Mouse (Mus musculus) gastrocnemius, adult 8-10 months (tissue): ENCODE results near the gene Olfr328. TPM values are rescaled to one million over a fixed set of nuclear protein-coding genes. Genes with fewer than 3 reads are reported as not detected.
"Not testable (repeated sequence)": the region's sequence is repeated elsewhere in the genome, so short reads cannot be mapped to it uniquely, and the experiment has no call there.

Experiments
- DNase-seq, 2 experiments: peaks; one replicate each; pipeline ENCODE4 v3.0.0; 2022; ENCODE audit warnings: low spot score in 2 of 2
- total RNA-seq, 4 experiments: library from RNA; stranded (reverse); gene quantifications; 2 replicates each; pipeline ENCODE4 v1.2.4; 2022

The Olfr328 gene
- total RNA-seq, result not detected

DNA sequence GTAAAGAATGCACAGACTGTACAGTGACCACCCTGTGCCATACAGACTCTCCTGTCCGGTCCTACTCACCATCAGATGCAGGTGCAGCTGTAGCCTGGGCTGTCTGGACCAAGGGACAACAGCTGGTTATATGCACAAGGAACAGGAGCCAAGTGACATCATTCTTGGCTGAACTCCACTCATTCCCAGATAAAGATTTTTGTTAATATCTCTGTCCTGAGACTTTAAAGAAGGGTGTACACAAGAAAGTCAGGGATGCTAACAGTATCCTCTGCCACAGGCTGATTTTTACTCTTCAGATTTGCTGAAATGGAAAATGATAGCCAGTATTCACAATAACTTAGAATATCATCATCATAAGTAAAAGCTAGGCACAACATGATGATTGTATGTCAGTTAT is at the start of gene Olfr328:
TSS of gene Olfr328 (minus strand) at position 101 of the 400 bp plus-strand sequence.
- DNase-seq, result no peak

DNA sequence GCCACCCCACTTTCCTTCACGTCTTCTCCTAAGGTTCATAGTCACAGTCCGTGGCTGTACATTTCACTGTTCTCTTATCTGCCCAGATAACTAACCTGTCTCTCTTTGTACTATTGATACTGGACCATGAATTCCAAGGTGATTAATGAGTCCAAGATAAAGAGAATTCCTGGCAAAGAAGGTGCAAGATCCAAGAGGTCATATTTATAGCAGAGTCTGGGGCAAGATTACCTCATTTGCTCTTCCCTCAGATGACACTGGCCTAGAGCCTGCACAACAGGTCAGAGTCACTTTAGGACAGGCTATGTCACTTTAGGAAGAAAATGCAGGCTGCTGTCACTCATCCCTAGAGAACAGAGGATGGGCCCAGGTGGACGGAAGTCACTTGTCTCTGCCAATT is 49.8 kb upstream of the Olfr328 start:
- DNase-seq, result no peak

DNA sequence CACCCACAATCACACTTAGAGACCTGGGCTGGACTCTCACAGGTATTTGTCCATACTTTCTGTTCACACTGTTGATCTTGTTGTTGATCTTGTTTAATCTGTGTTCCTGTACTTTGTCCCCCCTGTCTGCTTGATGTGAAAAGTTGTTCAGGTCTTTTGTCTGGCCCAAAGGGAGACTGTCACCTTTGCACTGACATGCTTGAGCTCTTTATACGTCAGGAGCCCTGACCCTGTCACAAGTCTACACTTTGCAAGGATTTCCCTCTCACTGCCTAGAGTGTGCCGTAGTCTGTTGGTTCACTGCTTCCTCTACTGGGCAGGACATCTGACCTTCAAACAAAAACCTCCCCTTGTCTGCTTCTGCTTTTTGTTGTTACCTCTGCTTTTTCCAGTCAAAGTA is 49.3 kb upstream of the Olfr328 start:
- no peak for DNase-seq

GRCm38 (mm10) chr11:58602800-58603560 is 47.5 kb upstream of the Olfr328 start:
- DNase-seq, result no peak

DNA sequence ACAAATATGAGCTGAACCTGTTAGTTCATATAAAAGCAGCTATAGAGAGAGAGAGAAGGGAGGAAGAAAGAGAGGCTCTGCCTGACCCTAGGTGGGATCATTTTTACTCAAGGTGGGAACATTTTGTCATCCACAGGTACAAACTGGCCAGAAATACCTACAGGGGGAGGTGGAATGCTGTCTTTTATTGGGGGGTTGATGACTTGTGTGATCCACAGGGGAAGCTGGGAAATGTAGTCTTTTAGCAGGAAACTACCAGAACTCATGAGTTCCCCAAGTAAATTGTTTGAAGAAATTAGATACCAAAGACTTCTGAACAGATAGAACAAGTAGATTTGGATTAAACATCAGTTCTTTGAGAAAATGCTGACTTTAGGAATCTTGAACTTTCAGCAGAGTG is 46.6 kb upstream of the Olfr328 start:
- DNase-seq, result no peak

DNA sequence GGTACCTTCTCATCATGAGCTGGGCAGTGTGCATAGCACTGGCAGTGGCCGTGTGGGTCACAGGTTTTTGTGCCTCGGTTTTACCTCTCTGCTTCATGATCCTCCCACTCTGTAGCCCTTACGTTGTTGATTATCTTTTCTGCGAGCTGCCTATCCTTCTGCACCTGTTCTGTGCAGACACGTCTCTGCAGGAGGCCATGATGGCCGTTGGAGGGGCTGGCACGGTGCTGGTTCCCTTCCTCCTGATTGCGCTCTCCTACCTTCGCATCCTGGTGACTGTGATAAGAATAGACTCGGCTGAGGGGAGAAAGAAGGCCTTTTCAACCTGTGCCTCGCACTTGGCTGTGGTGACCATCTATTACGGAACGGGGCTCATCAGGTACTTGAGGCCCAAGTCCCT is 42.4 kb upstream of the Olfr328 start:
- no peak for DNase-seq

GRCm38 (mm10) chr11:58594814-58595213 is 39.4 kb upstream of the Olfr328 start, which contains the start of gene Olfr324:
Olfr324 (plus strand) TSS chr11:58595114.
- no peak for DNase-seq

GRCm38 (mm10) chr11:58588620-58589250 is 33.3 kb upstream of the Olfr328 start:
- no peak for DNase-seq

DNA sequence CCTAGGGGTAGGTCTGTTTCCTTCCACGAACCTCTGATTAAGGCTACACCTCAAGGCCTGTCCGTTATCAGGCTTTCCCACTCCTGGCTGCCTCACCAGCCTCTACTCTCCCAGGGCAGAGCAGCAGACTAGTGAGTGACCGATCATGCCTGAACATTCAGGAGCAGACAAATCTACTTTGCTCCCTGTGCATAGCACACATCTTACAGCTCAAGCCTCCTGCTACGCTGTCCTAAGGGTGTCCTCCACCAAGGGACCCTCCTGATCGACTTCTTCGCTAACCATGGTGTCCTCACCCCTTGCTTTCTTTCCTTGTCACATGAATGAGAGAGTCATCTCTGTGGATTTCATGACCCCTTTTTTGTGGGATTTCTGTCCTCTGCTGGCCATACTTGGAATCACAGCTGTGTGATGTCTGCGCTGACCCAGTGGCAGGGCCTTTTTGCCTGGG is 32.5 kb upstream of the Olfr328 start:
- DNase-seq, result no peak

- DNase-seq, result no peak
Measured at GRCm38 (mm10) chr11:58578636-58579035, 23.2 kb upstream of the Olfr328 start.

GRCm38 (mm10) chr11:58577430-58577829 is 22.0 kb upstream of the Olfr328 start, which contains the start of gene Olfr325:
Olfr325 (plus strand) TSS chr11:58577730.
- DNase-seq, result no peak

GRCm38 (mm10) chr11:58570405-58570804 is 15.0 kb upstream of the Olfr328 start, which contains the start of gene Olfr224:
Olfr224 (minus strand) TSS chr11:58570553.
- peak in 1 of 2 experiments; percentile 5 for DNase-seq

- no peak for DNase-seq
Measured at GRCm38 (mm10) chr11:58546322-58546721, 9.1 kb downstream of the Olfr328 start, which contains the start of gene Olfr329-ps. Olfr329-ps (minus strand) TSS chr11:58546422.

GRCm38 (mm10) chr11:58534736-58535135 is 20.7 kb downstream of the Olfr328 start, which contains the start of gene Olfr330:
Olfr330 (minus strand) TSS chr11:58534836.
- DNase-seq, result not testable (repeated sequence)

GRCm38 (mm10) chr11:58519756-58520155 is 35.7 kb downstream of the Olfr328 start:
- DNase-seq, result peak; percentile 12 to 20

DNA sequence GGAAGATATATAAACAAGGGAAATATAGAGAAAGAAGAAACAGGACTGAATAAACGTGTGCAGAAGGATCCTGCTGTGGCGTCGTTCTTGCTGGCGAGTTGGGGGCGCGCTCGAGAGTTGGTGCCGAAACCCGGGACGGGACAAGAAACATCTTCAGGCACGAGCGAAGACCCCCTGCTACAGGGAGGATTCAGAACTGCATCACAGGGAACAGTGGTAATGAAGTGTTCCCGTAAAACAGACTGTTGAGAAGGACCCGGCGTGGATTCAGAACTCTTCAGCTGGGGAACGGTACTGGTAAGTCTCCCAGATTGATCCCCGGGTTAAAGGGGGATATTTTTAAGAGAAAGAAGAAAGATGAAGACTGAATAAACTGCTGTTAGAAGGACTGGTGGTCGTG is 36.5 kb downstream of the Olfr328 start:
- DNase-seq, result peak; percentile 72 to 79

- DNase-seq, result not testable (repeated sequence)
Measured at GRCm38 (mm10) chr11:58509058-58509457, 46.4 kb downstream of the Olfr328 start.

GRCm38 (mm10) chr11:58502472-58502871 is 53.0 kb downstream of the Olfr328 start, which contains the start of gene Olfr331:
Olfr331 (minus strand) TSS chr11:58502572.
- DNase-seq, result not testable (repeated sequence)
